Mouse (Mus musculus): ENCODE data around the gene Sars.

GRCm38 (mm10) chr3:108454172-108454571 lies 9.2 kb upstream of the Sars start:
- TF ChIP-seq MAFK (IDR thresholded peaks at IDR 0.05; ENCODE audit: insufficient read depth, low read depth, low read length) = no peak
- TF ChIP-seq HCFC1 (IDR thresholded peaks at IDR 0.05; ENCODE audit: borderline replicate concordance, insufficient read depth, low read length) = no peak
- TF ChIP-seq ZC3H11A (IDR thresholded peaks at IDR 0.05; ENCODE audit: borderline replicate concordance, low read depth, low read length) = no peak

Measured in ES-E14 (cell line).